Mouse (Mus musculus): ENCODE results near the gene Fgg.

- TF ChIP-seq CTCF (IDR thresholded peaks at IDR 0.05; ENCODE audit: low read depth) (no peak), EP300 (optimal IDR thresholded peaks at IDR 0.05) (no peak)
These were observed 2.8 kb downstream of the Fgg start for GRCm38 (mm10) chr3:83010291-83010690.

All from stomach, postnatal 0 days (tissue).